Mouse (Mus musculus) cerebellum, adult 9-11 months (tissue): ENCODE measurements around the gene Vgf.

Source experiments
- DNase-seq: peaks from one replicate; pipeline ENCODE4 v3.0.0; 2022

The Vgf gene

GRCm38 (mm10) chr5:137073141-137073540 lies 46.9 kb downstream of the Vgf start:
- no peak for DNase-seq

GRCm38 (mm10) chr5:137074191-137074651 lies 48.0 kb downstream of the Vgf start:
- DNase-seq = no peak

- DNase-seq = peak; percentile 52
Measured at GRCm38 (mm10) chr5:137075726-137076125, 49.5 kb downstream of the Vgf start.

DNA sequence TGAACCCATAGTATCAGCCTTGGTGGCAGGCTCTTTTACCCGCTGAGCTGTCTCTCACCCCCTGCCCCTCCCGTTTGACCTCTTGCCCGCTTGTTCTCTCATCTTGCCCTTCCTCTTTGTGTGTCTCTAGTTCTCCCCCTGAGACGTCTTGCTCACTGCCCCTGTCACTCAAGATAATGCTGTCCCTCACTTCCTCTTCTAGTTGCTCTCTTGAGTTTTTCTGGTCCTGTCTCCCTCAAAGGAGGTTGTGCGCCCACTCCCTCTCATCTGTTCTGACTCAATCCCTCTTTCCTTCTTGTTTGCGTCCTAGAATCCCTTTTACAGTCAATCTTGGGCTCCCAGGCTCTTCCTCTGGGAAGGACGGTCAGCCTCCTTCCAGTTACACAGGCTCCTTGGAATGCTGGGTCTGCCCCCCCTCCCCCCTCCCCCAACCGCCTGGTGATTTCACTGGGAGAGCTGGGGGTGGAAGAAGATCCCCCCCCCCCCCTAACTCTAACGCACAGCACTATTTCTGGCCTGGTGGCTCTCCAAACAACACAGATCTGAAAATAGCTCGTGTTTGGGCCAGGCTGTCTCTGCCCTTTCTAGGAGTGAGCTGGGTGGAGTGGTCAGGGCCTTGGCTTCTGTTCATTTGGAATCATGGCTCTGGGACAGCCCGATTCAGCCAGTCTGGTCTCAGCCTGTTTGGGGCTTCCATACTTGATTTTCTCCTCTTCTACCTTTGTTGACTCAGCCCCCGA lies 50.2 kb downstream of the Vgf start:
- peak; percentile 27 for DNase-seq

- DNase-seq = no peak
Measured at GRCm38 (mm10) chr5:137077187-137077586, 51.0 kb downstream of the Vgf start.

DNA sequence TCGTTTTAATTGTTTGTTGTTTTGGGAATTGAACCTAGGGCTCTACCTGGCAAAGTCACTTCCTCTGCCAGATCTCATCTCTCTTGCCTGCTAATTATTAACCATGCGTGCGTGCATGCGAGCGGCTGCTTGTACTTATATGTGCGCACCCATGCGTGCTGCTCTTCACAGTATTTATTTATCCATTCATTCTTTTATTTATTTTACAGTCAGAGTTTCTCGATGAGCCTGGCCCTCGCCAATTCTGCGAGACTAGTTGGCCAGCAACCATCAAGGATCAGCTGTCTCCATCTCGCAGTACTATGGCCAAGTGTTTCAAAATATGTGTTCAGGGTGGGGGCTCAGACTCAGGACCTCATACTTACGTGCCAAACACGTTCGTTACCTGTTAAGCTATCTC lies 51.8 kb downstream of the Vgf start:
- DNase-seq = no peak

- no peak for DNase-seq
Measured at GRCm38 (mm10) chr5:137078616-137079015, 52.4 kb downstream of the Vgf start.

- DNase-seq = no peak
Measured at GRCm38 (mm10) chr5:137079849-137080248, 53.7 kb downstream of the Vgf start.
